Mouse (Mus musculus): ENCODE results near the gene Ifitm2.
"Not testable (repeated sequence)": the region's sequence is repeated elsewhere in the genome, so short reads cannot be mapped to it uniquely, and the experiment has no call there.

Ifitm2 gene

DNA sequence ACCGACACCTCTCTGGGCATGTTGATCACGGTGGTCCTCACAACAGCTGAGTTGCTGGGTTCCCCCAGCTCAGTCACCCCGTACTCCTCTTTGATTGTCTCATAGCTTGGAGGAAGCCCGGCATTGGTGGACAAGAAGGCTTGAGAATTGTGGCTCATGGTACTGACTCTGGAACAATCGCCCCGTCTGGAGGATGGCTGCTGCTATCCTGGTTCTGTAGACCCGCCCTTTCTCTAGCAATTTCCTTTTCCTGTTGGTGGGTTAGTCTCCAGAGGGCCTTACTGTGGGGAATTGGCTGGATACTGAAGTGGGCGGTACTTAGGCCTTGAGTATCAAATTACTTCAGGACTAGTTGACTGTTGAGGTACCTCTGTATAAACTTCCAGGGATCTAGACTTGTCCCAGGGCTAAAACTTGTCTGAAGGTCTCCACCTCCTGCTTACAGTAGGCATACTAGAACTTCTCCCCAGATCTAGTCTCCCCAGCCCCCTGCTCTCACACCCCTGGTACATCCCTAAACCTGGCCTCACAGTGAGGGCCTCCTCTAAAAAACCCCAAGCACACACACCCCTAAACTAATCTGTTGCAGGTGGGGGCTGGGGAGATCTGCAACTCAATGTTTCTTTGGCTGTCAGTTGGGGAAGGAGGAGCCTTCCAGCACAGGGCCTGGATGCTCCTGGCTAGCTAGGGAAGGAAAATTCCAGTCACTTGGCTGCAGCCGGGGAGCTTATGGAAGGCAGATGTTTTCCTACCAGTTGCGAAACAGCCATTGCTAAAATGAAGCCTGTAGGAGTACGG is at the start of gene Ifitm2, which contains the start of gene Gm45717:
Gene Ifitm2 (minus strand): TSS at position 230 of the 798 bp plus-strand sequence.
Gene Gm45717 (minus strand): TSS at position 180 of the 798 bp plus-strand sequence.
- DNase-seq (ENCODE audit: low spot score) = peak; percentile 67

DNA sequence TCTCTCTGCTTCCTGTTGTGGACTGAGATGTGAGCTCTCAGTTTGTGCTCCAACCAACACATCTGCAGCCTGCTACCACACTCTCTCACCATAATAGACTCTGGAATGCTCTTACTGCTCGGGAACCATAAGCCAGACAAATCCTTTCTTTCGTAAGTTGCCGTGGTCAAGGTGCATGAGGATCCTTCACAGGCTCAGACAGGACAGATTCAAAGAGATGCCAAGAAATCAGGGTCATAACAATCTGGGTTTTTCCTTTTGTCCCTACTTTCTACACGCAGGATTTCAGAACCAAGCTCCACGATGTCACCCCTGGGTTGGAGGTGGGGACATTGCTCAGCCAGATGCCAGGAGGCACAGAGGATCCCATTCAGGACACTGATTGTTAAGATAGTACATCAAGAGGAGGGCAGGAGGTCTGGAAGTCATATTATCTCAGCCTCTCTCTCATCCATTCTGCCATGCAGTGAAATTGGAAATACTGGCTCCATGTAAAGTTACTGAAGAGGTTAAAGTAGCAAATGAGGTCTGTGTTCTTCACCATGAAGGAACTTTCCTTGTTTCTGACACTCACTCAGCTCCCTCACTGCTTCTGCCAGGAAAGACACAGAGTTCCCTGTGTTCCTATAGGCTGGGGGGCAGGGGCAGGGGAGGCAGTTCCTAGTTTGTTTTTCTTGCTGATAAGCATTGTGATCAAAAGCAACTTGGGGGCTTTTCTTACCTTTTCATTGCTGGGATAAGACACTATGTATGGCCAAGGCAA is 47.6 kb upstream of the Ifitm2 start:
- no peak for DNase-seq (ENCODE audit: low spot score)

DNA sequence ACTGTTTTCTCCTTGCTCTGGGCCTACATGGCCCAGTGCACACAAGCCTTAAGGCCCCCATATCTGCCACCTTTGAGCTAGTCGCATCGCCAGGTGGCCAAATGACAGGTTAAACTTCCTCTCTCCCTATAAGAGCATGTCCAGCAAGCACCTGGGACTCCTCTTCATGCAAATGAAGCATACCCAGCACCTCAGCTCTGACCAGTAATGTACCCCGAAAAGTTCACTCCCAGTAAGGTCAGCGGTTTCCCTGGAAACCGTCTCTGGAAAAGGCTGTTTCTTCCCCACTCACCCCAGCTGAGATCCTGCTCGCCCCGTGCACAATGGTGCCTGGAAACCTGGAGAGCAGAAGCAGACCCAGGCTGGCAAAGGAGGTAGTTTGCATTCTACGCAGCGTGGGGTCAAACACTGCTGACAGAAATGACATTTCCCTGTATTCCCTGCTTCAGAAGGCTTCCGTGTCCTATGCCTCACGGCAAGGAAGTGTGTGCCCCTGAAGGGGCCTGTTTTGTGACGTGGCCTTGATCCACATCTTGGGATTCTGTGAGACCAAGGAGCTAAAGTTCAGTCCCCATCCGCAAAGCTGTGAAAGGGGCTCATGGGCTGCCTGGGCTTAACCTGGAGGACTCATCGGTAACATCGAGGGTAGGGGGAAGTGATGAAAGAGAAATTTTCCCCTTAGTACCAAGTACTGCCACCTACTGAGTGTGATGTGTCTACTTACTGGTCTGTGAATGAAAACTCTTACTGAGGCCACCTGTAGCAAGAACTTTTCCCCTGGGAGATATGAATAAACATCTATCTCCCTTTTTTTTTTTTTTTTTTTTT is 45.3 kb upstream of the Ifitm2 start:
- no peak for DNase-seq (ENCODE audit: low spot score)

DNA sequence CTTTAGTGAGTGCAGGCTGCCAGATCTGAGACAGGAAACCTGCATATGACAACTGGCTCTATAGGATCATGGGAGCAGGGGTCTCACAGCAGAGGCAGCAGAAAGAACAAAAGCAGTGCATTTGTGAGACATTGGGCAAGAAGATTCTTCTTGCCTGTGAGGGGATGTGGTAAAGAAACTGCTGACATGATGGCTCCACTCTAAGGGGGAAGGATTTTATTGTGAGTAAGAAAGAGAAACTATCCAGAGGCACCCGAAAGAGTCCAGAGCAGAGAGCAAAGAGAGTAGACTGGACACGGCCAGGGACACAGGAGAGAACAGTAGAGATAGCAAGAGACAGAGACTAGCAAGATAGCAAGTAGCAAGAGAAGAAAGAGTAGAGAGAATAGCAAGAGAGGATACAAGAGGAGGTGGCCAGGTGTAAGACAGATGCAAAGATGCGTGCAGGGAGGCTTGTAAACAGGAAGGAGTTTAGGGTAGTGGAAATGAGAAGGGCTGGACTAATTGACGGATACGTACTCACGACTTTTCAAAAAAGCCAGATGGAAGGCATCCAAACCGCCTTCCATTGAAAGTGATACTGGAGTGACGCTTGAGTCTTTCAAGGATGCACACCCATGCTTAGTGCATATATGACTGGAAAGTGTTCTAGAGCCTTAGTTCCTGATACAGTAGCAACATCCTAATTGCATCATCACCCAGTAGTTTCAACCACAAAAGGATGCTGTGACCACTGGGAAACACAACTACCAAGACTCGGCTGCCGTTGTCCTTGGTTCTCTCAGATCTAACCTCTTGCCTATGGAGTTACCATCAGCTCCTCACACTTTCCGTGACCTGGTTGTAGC is 43.3 kb upstream of the Ifitm2 start:
- no peak for DNase-seq (ENCODE audit: low spot score)

DNA sequence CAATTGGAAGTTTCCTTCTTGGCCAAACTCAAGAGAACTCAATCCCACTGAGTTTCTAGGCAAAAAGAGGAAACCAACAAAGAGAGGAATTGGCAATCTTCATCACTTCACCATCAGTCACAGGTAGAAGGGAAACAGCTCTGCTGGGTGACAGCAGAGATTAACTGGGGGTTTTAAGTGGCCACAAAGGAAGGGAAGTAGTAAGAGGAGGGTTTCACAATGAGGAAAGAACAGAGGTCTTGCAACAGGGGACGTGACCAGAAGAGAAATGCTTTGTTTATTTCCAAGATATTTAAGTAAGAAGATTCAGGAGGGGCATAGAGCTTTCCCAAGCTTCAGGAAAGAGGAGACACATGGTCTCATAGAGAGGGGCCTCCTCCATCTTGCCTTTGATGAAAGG is 42.0 kb upstream of the Ifitm2 start:
- no peak for DNase-seq (ENCODE audit: low spot score)

DNA sequence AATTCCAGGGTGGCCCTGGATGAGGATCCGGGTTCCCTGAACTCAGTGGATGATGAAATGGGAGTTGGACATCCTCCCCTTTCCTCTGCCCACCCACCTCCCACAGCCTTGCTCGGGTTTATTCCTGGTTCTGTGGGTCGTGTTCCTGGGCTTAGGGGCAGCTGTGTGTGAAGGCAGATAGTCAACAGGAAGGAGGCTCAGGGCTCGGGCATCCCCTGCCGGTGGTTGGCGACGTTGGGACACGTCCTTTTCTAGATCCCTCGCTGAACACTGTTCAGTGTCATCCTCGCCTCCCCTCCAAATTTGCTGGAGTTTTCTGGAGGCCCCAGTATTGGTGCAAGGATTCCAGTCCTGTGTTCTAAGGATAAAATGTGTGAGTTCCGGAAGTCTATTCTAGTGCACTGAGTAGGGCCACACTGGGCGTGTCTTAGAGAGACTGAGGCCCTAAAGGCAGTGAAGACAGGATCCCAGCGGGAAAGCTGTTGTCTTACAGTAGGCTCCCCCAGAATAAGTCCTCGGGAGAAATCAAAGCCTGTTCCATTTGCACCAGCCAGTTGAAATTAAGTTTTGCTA is 35.4 kb upstream of the Ifitm2 start:
- DNase-seq (ENCODE audit: low spot score) = no peak

DNA sequence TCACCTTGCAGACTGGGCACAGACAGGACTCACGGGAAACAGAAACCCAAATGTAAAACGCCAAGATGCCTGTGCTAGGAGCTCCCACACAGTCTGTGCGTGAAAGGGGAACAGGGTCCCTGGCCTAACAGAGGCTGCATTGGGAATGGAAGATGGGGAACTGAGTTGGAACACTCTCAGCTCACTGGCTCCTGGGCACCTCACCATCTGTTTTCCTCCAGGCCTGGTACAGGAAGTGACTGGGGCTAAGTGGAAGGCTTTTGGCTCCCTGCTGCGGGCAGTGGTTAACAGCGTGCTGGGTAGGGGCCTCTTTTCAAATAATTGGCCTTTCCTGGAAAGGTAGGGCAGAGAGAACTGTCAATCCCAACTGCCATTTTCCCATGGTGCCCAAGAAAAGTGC is 34.8 kb upstream of the Ifitm2 start:
- DNase-seq (ENCODE audit: low spot score) = no peak

DNA sequence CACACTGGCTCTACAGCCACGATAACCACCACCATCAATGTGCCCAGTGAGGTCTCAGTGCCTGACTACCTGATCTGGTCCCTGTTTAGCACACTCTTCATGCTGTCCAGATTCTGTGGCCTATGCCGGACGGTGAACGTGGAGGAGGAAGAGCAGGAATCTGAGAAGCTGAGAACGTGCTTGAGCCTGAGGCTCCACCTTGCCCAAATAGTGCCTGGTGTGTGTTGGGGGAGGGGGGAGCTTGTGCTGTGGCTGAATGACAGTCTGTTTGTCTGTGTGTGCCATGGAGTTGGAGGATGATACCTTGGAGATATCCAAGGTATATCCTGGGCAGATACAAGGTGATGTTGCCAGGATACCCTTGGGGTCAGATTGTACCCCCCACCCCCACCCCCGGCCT is 34.4 kb upstream of the Ifitm2 start:
- DNase-seq (ENCODE audit: low spot score) = no peak

DNA sequence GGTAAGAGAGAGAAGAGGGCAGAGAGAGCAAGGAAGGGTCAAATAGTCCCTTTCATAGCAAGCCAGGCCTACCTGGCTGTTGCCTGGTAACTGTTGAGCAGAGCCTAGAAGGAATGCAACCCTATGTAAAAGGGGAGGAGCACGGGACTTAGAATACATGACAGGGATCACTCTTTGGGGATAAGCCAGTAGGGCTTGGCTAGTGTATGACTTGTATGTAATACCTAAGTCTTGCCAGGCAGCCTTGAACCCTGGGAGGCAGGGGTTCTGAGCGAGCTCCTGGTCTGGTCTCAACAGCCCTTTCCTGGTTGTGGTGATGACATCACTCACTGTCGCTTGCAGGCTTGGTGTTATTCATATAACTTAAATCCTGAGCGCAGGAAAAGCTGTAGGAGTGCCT is 33.2 kb upstream of the Ifitm2 start:
- DNase-seq (ENCODE audit: low spot score) = no peak

DNA sequence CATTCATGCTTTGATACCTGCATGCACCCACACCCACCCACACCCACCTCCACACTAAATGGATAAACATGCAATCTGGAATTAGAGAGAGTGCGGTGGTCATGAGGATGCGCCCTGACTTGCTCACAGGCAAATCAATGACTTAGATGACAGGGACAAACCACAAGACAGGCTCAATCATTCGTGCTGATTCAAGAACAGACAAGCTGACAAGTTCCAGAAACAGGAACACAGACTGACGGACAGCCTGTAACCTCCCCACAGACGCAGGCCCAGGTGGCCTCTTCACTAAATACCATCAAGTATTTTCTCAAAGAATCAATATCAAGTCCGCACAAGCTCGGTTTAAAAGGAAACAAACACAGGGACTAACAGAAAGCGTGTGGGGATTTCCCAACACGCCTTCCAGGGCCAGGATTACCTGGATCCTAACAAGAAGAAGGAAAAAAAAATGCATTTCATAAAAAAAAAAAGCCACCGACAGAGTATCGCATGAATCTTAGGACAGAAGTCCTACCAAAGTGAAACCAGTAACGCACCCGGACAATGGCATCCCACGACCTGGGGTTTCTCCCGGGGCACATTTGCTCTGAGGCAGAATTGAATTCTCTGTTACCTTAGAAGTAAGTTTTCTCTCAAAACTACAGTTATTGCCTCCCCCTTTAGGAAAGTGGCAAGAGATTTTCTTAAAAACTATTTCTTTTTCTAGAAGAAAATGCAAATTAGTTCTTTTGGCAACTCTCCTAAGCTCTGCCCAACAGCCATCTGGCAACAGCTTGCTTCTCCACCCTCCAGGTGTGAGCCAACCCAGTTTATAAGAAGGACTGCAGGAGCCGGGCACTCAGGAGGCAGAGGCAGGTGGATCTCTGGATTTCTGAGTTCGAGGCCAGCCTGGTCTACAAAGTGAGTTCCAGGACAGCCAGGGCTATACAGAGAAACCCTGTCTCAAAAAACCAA is 31.7 kb upstream of the Ifitm2 start:
- DNase-seq (ENCODE audit: low spot score) = no peak

DNA sequence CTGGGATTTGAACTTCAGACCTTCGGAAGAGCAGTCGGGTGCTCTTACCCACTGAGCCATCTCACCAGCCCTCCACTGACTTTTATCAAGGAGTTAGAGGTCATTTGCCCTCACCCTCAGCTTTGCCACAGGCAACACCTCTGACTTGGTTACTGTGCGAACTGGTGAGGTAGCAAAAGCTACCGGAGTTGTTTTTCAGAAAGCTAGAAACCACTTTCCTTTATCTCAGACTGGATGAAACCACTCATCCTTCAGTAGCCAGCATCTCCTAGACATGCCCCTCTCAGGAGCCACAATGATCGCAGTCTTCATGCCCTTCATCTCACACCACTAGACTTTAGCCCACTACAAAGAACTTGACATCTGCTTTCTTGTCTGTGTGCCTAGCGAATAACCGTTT is 27.2 kb upstream of the Ifitm2 start:
- DNase-seq (ENCODE audit: low spot score) = no peak

DNA sequence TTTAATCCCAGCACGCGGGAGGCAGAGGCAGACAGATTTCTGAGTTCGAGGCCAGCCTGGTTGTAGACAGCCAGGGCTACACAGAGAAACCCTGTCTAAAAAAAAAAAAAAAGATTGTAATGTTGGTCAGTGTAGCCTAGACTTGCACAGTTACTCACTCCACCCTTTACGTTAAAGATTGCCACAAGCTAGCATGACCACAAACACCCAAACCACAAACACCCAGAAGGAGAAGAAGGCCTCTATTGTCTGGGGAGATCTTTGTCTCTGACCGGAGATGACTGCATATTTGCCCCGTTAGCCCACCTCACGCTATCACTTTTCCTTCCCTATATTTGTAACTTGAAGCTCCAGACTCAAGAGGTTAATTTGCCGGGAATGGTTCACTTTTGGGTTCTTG is 25.9 kb upstream of the Ifitm2 start:
- DNase-seq (ENCODE audit: low spot score) = no peak

DNA sequence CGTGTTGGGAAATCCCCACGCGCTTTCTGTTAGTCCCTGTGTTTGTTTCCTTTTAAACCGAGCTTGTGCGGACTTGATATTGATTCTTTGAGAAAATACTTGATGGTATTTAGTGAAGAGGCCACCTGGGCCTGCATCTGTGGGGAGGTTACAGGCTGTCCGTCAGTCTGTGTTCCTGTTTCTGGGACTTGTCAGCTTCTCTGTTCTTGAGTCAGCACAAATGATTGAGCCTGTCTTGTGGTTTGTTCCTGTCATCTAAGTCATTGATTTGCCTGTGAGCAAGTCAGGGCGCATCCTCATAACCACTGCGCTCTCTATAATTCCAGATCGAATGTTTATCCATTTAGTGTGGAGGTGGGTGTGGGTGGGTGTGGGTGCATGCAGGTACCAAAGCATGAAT is 20.9 kb upstream of the Ifitm2 start:
- not testable (repeated sequence) for DNase-seq (ENCODE audit: low spot score)

DNA sequence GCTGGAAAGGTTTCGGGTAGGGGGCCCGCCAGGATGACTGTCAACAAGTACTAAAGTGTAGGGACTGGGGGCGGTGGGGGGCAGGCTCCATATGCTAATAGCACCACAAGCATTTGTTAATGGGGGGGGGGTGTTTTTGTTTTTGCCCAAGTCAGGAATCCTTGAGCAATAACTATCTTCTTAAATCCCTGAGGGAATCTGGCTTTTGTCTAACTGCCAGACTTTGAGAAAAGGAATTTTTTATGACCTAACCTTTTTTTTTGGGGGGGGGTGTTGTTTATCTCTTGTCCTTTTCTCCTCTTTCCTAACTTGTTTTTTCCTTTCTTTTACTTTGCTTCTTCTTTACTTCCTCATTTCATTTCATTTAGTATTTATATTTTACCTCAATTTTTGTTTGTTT is 19.7 kb upstream of the Ifitm2 start:
- DNase-seq (ENCODE audit: low spot score) = no peak

DNA sequence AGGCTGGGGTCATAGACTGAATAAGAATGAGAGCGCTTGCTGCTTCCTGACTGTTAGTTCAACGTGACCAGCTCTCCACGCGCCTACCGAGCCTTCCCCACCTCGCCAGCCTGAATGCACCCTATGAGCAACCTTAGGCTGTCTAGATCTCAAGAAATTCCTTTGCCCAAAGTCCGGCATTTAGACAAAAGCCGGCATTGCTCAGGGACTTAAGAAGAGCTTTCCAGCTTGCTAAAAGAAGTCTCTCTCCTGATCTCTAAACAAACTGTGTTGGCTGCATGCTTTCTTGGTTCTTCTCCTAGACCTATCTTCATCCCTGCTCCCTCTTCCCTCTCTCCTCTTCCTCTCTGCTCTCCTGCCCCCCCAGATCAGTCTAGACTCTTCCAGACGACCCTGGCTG is 19.2 kb upstream of the Ifitm2 start:
- no peak for DNase-seq (ENCODE audit: low spot score)

DNA sequence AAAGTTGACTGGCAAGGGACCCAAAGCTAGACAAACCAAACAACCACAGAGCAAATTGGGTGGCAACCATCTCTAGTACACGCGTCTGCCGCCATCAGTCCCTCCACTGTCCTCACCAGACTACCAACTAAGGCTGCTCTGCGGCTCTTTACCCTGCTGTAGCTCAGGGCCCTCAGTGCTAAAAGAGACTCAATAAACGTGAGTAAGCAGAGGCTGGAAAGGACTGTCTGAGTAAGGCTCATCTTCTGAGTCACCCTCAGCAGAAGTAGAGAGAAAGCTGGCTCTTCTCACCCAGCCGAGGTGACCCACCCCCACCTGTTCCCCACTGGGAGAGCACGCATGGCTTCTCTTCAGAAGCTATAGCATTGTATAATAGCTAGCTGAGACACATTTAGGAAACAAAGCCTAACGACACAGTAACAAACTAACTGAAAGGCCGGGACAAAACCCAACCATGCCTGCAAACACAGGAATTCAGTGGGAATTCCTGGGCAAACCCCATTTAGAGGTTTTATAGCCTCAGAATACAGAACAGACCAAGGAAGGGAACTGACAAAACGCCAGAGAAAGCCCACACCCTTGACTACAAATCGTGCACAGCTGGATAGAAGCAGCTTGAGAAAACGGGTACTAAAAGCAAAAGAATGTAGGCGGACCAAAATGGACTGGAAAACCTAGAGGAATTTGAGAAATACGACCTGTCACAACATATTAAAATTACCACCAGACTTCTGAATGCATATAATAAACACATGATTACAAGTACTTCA is 17.8 kb upstream of the Ifitm2 start:
- DNase-seq (ENCODE audit: low spot score) = no peak

DNA sequence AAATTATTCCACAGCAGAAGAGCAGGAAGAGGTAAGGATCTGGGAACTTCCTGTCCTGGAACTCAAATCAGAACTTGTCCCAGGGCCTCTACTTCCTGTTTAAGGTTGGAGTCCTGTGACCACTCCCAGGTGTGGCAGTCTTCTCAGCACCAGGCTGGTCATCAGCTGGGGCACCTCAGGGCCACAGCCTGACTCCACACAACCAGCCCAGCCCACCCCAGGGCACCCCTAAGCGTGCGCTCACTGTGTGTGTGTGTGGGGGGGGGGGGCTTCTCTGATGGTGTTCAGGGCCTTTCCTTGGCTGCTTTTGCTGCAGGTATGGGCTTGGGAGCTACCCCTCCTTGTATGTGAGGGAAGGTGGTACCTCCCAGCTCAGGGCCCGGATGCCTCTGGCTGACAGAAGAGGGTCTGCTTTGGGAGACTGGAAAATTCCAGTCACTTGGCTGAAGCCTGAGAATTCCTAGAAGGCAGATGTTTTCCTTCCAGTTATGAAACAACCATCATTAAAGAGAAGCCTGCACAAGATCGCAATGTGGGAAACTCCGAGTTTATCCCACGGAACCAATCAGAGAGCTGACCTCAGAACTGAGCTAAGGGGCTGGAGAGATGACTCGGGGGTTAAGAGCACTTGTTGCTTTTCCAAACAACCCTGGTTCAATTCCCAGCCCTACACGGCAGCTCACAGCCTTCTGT is 15.8 kb upstream of the Ifitm2 start:
- DNase-seq (ENCODE audit: low spot score) = no peak

DNA sequence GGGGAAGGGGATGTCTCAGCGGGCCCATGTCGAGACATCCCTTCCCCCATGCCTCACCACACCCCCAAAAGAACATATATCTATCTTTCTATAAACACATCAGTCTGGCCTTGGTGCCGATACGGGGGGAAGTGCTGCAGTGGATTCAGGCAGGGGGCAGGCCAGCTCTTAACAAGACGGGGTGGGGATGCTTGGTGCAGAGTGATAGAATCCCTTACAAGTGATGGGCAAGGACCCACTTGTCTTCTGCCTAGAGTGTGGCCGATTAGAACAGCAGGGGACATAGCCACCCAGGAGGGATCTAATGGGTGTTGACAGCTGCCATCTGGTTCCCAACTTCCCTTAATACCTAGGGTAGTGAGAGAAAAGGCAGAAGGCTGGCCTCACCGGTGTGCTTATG is 15.1 kb upstream of the Ifitm2 start:
- no peak for DNase-seq (ENCODE audit: low spot score)

DNA sequence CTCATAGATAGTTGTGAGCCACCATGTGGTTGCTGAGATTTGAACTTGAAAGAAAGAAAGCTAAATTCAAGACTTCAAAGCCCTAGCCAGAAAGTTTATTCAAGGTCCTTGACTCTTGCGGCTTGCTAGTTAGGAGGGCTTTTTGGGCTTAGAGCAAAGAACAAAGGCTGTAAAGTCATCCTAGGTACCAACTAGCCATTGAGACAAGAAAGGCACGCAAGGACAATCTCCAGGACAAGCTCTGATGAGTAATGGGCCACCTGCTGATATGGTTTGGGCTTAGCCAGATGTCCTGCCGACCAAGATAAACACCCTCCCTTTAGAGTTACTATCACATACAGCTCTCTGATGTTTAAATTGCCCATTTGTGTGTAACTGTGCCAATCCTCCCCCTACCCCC is 12.9 kb upstream of the Ifitm2 start:
- DNase-seq (ENCODE audit: low spot score) = not testable (repeated sequence)
